Mouse (Mus musculus): Measurements from ENCODE around the gene Fads1.

GRCm38 (mm10) chr19:10144464-10144863 lies 38.2 kb upstream of the Fads1 start:
- TF ChIP-seq CTCF (IDR thresholded peaks at IDR 0.05; ENCODE audit: borderline replicate concordance, insufficient read depth, low read length) (no peak), POLR2A (IDR thresholded peaks at IDR 0.05; ENCODE audit: low read depth, low read length) (no peak)

Measured in embryonic fibroblast, embryonic 13.5 days (primary cell).